Mouse (Mus musculus): ENCODE results near the gene Olfr49.

The Olfr49 gene

GRCm38 (mm10) chr14:54261386-54261785 lies 23.4 kb downstream of the Olfr49 start:
- DNase-seq (ENCODE audit: low spot score): no peak

DNA sequence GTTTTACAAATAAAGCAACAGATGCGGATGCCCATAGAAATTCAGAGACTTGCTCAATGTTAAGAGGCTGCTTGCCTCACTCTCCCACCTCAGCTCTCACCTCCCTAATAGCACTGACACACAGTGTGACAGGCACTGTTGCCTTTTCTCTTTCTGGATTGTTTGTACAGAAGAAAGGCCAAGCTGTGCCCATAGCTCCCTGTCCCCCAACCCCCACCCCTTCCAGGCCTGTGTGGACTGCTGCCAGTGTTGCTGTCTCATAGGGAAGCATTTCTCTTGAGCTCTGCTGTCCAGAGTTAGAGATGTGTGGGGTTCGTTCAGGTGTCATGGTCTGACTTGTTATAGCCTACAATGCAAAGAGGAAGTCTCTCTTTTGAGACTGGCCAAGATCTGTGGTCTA lies 24.5 kb downstream of the Olfr49 start:
- DNase-seq (ENCODE audit: low spot score): no peak

GRCm38 (mm10) chr14:54259722-54260085 lies 25.0 kb downstream of the Olfr49 start:
- DNase-seq (ENCODE audit: low spot score): no peak

- DNase-seq (ENCODE audit: low spot score): peak; percentile 82
These were observed 25.6 kb downstream of the Olfr49 start for GRCm38 (mm10) chr14:54259003-54259721.

DNA sequence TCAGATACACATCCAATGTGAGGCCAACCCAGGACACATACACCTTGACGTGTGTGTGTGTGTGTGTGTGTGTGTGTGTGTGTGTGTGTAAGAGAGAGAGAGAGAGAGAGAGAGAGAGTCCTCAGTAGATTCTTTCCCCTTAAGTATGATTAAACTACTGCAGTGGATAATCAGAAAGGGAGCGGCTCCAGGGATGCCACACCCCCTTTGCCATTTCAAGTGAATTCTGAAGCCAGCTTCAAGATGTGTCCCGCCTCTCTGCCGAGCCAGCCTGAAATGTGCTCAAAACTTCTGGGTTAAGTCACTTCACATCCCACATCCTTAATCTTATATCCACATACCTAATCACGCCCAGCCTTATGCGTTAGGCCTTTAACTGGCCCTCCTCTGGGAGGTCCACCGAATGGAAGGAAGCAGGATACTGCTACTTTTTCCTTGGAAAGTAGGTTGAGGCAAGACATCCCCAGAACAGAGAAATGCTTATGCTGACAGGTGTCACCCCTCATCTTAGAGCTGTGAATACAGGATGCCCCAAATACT lies 26.5 kb downstream of the Olfr49 start:
- no peak for DNase-seq (ENCODE audit: low spot score)

- no peak for DNase-seq (ENCODE audit: low spot score)
These were observed 30.0 kb downstream of the Olfr49 start for GRCm38 (mm10) chr14:54254670-54255202.

- peak; percentile 97 for DNase-seq (ENCODE audit: low spot score)
These were observed 30.9 kb downstream of the Olfr49 start, which contains the start of the genes Dad1 and Abhd4 for GRCm38 (mm10) chr14:54253741-54254291. TSS of gene Dad1 (minus strand) at chr14:54254104. TSS of gene Abhd4 (plus strand) at chr14:54254188.

DNA sequence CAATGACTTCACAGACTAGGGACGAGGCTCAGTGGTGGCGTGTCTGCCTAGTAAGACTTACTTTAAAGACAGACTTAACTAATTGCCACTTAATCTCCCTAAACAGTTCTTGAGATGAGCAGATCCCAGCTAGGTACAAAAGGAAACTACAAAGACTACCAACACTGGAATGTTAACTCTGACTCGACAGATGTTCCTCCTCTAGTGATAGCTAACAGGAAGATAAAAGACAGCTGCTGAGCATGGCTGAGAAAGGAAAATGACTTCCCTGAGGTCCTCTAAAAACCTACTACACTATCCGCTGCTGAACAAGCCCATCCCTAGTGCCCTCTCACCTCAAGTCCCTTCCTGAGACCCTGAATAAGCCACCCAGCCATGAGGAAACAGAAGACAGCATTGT lies 34.6 kb downstream of the Olfr49 start:
- no peak for DNase-seq (ENCODE audit: low spot score)

- DNase-seq (ENCODE audit: low spot score): peak; percentile 69
These were observed 35.4 kb downstream of the Olfr49 start for GRCm38 (mm10) chr14:54249326-54249725.

GRCm38 (mm10) chr14:54246232-54246631 lies 38.5 kb downstream of the Olfr49 start:
- DNase-seq (ENCODE audit: low spot score): no peak

- DNase-seq (ENCODE audit: low spot score): peak; percentile 52
These were observed 40.6 kb downstream of the Olfr49 start for GRCm38 (mm10) chr14:54244183-54244582.

- no peak for DNase-seq (ENCODE audit: low spot score)
These were observed 44.2 kb downstream of the Olfr49 start for GRCm38 (mm10) chr14:54240542-54240941.

GRCm38 (mm10) chr14:54239002-54239736 lies 45.6 kb downstream of the Olfr49 start:
- peak; percentile 85 for DNase-seq (ENCODE audit: low spot score)

DNA sequence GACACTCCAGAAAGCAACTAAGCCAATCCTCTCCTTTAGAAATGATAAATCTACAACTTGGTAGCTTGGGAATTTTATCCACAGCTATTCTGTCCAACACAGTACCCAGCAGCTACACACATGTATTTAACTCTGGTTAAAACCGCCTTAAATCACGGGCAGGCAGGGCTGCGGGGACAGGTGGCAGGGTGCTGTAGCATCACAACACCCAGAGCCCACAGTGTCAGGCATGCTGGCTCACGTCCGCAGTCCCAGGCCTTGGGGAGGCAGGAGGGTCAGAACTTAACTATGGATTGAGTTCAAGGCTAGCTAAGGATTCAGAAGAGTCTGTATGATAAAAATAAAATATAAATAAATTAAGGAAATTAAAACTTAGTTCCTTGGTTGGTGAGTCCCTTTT lies 47.9 kb downstream of the Olfr49 start:
- no peak for DNase-seq (ENCODE audit: low spot score)

- DNase-seq (ENCODE audit: low spot score): no peak
These were observed 48.8 kb downstream of the Olfr49 start for GRCm38 (mm10) chr14:54235825-54236540.

DNA sequence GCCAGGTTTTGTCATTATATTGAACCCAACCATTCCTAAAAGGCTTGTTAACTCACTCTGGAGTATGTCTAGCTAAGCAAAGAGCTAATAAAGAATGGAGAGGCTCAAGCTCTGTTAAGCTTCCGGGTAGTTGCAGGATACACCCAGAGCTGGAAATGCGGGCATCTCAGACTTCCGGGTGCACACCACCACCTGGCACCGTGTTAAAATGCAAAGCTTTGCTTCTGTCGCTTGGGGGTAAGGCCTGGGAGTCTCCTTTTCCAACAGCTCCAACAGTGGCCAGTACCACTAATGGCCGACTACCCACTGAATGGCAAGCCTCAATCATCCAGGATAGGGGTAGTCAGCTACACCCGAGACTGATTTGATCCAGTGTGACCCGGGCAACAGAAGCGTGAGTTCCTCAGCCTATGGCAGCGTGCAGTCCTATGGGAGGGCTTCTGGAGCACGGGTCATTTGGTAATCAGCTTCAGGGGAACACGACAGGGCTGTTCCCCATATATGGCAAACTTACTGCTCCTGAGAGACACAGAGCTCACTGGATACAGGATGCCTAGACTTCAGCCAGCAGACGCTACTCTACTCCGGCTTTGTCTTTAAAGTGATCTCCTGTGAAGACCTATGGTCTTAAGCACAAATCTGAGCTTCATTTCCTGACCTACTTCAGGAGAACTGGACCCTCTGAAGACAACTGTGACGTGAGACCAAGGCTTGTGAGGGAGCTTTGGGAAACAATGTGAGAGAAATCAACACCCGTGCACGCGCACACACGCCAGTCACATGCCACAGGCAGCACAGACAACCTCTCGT lies 50.3 kb downstream of the Olfr49 start:
- DNase-seq (ENCODE audit: low spot score): no peak

- DNase-seq (ENCODE audit: low spot score): no peak
These were observed 51.1 kb downstream of the Olfr49 start for GRCm38 (mm10) chr14:54233559-54234143.

DNA sequence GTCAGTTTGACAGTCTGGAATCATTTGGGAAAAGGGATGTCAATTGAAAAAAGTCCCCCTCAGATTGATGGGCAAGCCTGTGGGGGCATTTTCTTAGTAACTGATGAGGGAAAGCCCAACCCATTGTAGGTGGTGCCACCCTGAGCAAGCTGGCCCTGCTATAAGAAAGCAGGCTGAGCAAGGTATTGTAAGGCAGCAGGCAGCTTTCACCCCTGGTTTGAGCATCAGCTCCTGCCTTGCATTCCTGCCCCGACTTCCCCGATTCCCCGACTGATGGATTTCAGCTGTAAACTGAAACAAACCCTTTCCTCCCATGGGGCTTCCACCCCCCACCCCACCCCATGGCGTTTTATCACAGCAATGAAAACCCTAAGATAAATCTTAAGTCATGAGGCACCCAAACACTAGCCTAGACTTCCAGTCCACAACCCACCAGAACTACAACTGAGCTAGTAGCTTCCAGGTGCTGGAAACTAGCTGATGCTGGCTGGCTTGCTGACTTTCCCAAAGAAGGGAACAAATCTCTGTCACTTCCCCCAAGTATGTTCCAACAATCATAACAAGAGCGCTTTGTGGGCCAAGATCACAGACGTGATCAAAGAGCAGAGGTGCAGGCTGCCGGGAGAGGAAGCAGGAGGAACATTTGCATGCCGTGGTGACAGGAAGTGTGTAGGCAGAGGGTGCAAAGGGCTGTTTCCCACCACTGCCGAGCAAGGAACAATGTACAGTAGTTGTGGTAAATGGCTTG lies 51.8 kb downstream of the Olfr49 start:
- DNase-seq (ENCODE audit: low spot score): no peak

DNA sequence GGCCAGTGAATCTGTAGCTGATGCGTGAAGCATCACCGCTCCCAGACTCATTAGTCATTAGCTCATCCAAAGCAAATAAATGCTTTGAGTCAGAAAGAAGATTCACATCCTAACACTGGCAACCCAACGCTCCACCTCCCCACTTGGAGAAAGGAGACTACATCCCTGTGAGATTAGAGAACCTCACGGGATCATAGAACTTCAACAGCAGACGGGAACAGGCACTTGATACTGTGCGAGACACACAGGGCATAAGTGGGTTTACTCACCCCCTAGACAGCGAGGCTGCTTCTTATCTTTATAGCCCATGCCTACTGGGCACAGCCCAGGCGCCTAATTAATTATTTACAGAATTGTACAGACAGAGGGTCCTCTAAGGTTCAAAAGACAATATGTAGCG lies 52.6 kb downstream of the Olfr49 start:
- peak; percentile 45 for DNase-seq (ENCODE audit: low spot score)
